Mouse (Mus musculus): ENCODE measurements at regions not wholly inside any gene's neighbourhood (a gene's known extent, or its start where the extent isn't known, plus 50 kb on each side); places are given as distances from the start of the nearest gene placed in this dataset.

GRCm38 (mm10) chr6:98513217-98513616 is 170.7 kb upstream of the Gm765 start:
- Histone ChIP-seq H3K4me1 (peaks cover 6% of the 10 kb centered on the region; the same call in 1 of the 2 replicates), H3K27me3 (no peaks in the 10 kb centered on the region), H3K36me3 (ENCODE audit: poor library complexity, severe bottlenecking) (no peaks in the 10 kb centered on the region), H3K4me3 (no peak overlapping the region), H3K4me2 (no peak overlapping the region), H3K9me3 (replicated peaks) (no peaks in the 10 kb centered on the region), H3K27ac (no peak overlapping the region), H3K9ac (no peak overlapping the region)
- WGBS: 28% methylated on average over 3 of the region's 3 CpGs
- no peak for ATAC-seq

DNA sequence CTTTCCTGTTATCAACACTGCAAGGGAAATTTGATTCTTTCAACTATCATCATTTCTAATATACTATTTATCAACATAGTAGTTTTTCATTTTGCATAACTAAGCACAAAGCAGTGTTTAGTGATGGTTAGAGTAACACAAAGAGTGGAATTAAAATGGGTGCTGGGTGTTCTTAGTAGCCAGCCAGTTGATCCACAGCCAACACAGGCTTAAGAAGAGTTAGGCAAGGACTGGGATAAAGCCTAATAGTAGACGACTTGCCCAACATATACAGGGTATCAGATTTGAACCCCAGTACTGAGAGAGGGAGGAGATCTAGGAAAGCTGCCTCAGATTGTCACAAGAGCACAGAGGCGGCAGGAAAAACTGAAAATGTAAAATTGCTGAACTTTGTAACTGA is 160.2 kb upstream of the Gm765 start:
- no peak overlapping the region for H3K27ac ChIP-seq
- H3K4me3 ChIP-seq: no peak overlapping the region
- ATAC-seq: no peak
- no peaks in the 10 kb centered on the region for H3K9me3 ChIP-seq (replicated peaks)
- WGBS: 83% methylated on average over 2 of the region's 2 CpGs
- no peak overlapping the region for H3K4me2 ChIP-seq
- no peak overlapping the region for H3K9ac ChIP-seq
- H3K27me3 ChIP-seq: no peaks in the 10 kb centered on the region
- no peaks in the 10 kb centered on the region for H3K4me1 ChIP-seq
- H3K36me3 ChIP-seq (ENCODE audit: poor library complexity, severe bottlenecking): no peaks in the 10 kb centered on the region

DNA sequence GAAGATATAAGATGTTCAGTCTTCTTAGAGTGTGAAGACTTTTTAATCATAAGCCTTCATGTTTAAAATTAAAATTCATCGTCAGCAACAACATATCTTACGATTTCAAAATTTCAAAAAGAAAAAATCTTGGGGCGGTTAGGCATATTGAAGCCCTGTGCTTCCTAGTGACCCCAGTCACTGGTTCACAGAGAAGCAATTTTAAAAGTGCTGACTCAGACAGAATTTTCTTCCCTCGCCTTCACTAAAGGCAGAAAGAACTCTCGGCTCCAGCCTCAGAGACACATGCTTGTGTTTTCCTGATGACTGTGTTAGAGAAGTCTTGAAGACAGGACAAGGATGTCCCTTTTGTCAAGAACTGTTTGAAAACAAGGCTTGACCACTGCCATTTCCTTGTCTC is 157.2 kb upstream of the Gm765 start:
- Histone ChIP-seq H3K27ac (no peak overlapping the region), H3K9ac (no peak overlapping the region), H3K36me3 (ENCODE audit: poor library complexity, severe bottlenecking) (no peaks in the 10 kb centered on the region), H3K9me3 (replicated peaks) (no peaks in the 10 kb centered on the region), H3K4me1 (no peaks in the 10 kb centered on the region), H3K27me3 (no peaks in the 10 kb centered on the region), H3K4me2 (no peak overlapping the region), H3K4me3 (no peak overlapping the region)
- WGBS: 88% methylated on average over 5 of the region's 5 CpGs
- ATAC-seq: no peak

- H3K27ac ChIP-seq: no peak overlapping the region
- no peaks in the 10 kb centered on the region; the same call in 1 of the 2 replicates for H3K4me1 ChIP-seq
- no peaks in the 10 kb centered on the region for H3K27me3 ChIP-seq
- no peak overlapping the region for H3K4me3 ChIP-seq
- no peak for ATAC-seq
- H3K9me3 ChIP-seq (replicated peaks): no peaks in the 10 kb centered on the region
- no peaks in the 10 kb centered on the region for H3K36me3 ChIP-seq (ENCODE audit: poor library complexity, severe bottlenecking)
- no peak overlapping the region for H3K9ac ChIP-seq
- WGBS: 44% methylated on average over 3 of the region's 3 CpGs
- H3K4me2 ChIP-seq: no peak overlapping the region
These were observed 144.1 kb upstream of the Gm765 start for GRCm38 (mm10) chr6:98486626-98487025.

DNA sequence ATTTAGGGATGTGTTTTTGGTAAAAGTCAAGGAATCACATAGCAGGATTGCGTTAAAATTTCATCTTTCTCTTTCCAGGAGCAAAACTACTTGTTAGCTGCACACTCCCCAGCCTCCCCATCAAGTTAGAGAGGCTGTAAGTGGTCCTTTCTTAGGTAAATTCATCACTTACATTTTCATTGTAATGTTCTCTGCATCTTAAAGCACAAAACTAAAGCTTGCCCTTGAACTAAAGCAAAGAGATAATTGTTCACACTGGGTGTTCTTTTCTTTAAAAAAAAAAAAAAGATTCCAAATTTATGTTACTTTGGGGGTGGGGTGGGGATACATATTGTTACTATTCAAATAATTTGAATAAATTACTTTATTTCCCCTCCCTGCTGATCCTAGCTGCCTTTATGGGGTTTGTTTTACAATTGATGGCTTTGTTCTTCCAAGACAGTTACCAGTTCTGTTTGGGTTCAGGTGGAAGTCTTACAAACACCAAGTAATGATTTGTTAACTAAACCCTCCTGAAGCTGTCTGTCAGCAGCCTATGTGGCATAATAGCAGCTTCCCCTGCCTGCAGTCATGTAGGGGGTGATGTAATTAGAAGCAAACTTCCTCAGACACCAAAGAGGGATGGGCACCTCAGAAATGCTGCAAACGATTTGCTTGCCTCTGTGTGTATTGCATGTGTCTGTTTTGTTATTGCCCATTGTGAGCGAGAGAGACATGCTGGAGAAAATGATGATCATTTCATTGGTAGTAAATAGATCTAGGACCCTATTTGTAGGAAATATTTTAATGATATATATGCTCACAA is 141.0 kb upstream of the Gm765 start:
- Histone ChIP-seq H3K27ac (no peak overlapping the region), H3K4me3 (no peak overlapping the region), H3K9ac (no peak overlapping the region), H3K4me1 (no peaks in the 10 kb centered on the region; the same call in 1 of the 2 replicates), H3K4me2 (no peak overlapping the region), H3K36me3 (ENCODE audit: poor library complexity, severe bottlenecking) (no peaks in the 10 kb centered on the region), H3K9me3 (replicated peaks) (no peaks in the 10 kb centered on the region), H3K27me3 (no peaks in the 10 kb centered on the region)
- no peak for ATAC-seq
- 37% methylated on average over 3 of the region's 3 CpGs for WGBS

- no peaks in the 10 kb centered on the region for H3K36me3 ChIP-seq (ENCODE audit: poor library complexity, severe bottlenecking)
- no peak for ATAC-seq
- no peaks in the 10 kb centered on the region for H3K9me3 ChIP-seq (replicated peaks)
- H3K4me1 ChIP-seq: no peaks in the 10 kb centered on the region; the same call in 1 of the 2 replicates
- H3K27ac ChIP-seq: no peak overlapping the region
- no peak overlapping the region for H3K9ac ChIP-seq
- H3K27me3 ChIP-seq: no peaks in the 10 kb centered on the region
- H3K4me2 ChIP-seq: no peak overlapping the region
- no peak overlapping the region for H3K4me3 ChIP-seq
- 81% methylated on average over 2 of the region's 2 CpGs for WGBS
These were observed 139.8 kb upstream of the Gm765 start for GRCm38 (mm10) chr6:98482319-98482718.

GRCm38 (mm10) chr6:98467563-98467962 is 125.0 kb upstream of the Gm765 start:
- no peak overlapping the region for H3K4me2 ChIP-seq
- H3K27ac ChIP-seq: no peak overlapping the region
- H3K4me3 ChIP-seq: no peak overlapping the region
- no peaks in the 10 kb centered on the region for H3K27me3 ChIP-seq
- H3K9ac ChIP-seq: no peak overlapping the region
- no peaks in the 10 kb centered on the region for H3K36me3 ChIP-seq (ENCODE audit: poor library complexity, severe bottlenecking)
- no peak for ATAC-seq
- no peaks in the 10 kb centered on the region for H3K9me3 ChIP-seq (replicated peaks)
- H3K4me1 ChIP-seq: no peaks in the 10 kb centered on the region

- Histone ChIP-seq H3K36me3 (ENCODE audit: poor library complexity, severe bottlenecking) (no peaks in the 10 kb centered on the region), H3K27me3 (no peaks in the 10 kb centered on the region), H3K27ac (no peak overlapping the region), H3K4me3 (no peak overlapping the region), H3K9ac (no peak overlapping the region), H3K4me2 (no peak overlapping the region), H3K9me3 (replicated peaks) (no peaks in the 10 kb centered on the region), H3K4me1 (no peaks in the 10 kb centered on the region)
- WGBS: 73% methylated on average over 7 of the region's 7 CpGs
- no peak for ATAC-seq
These were observed 109.7 kb upstream of the Gm765 start for GRCm38 (mm10) chr6:98452277-98452676.

GRCm38 (mm10) chr6:98435676-98436075 is 93.1 kb upstream of the Gm765 start:
- 0 out of 2 replicates have a peak, but pooled peaks cover 6% of the 10 kb centered on the region for H3K4me1 ChIP-seq
- H3K27ac ChIP-seq: no peak overlapping the region
- no peaks in the 10 kb centered on the region for H3K36me3 ChIP-seq (ENCODE audit: poor library complexity, severe bottlenecking)
- WGBS: 22% methylated on average over 6 of the region's 6 CpGs
- no peak overlapping the region for H3K4me2 ChIP-seq
- H3K4me3 ChIP-seq: no peak overlapping the region
- 0 out of 2 replicates have a peak overlapping the region, but pooled peaks have one; percentile 1 for H3K9ac ChIP-seq
- H3K9me3 ChIP-seq (replicated peaks): no peaks in the 10 kb centered on the region
- no peaks in the 10 kb centered on the region for H3K27me3 ChIP-seq
- no peak for ATAC-seq

DNA sequence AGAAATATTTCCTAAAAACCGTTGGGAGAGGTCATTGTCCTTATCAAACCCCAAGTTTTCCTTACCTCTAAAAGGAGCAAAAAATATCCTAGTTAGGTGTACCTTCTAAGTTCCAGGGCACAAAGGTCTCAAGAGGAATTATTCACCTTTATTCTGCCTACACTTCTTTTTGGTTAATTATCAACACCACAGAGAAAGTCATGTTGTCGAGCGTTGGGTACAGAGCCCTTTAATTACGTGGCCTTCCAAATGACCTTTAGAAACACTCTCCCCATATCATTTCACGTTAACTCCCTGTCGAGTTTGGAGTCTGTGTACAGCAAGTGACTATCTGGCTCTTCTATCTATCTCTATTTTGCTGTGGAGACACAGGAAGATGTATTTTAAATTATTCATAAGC is 90.7 kb upstream of the Gm765 start:
- no peak for ATAC-seq
- WGBS: 72% methylated on average over 6 of the region's 6 CpGs
- no peak overlapping the region for H3K27ac ChIP-seq

GRCm38 (mm10) chr6:98429120-98429519 is 86.6 kb upstream of the Gm765 start:
- Histone ChIP-seq H3K9me3 (replicated peaks) (no peaks in the 10 kb centered on the region), H3K36me3 (ENCODE audit: poor library complexity, severe bottlenecking) (no peaks in the 10 kb centered on the region), H3K27me3 (no peaks in the 10 kb centered on the region), H3K4me1 (no peaks in the 10 kb centered on the region), H3K27ac (no peak overlapping the region), H3K9ac (no peak overlapping the region), H3K4me3 (no peak overlapping the region), H3K4me2 (no peak overlapping the region)
- no peak for ATAC-seq
- WGBS: 73% methylated on average over 5 of the region's 5 CpGs

More for the DNA sequence above, 90.7 kb upstream of the Gm765 start:
- Histone ChIP-seq H3K4me2 (no peak overlapping the region), H3K27me3 (no peaks in the 10 kb centered on the region), H3K4me3 (no peak overlapping the region), H3K9me3 (replicated peaks) (no peaks in the 10 kb centered on the region), H3K9ac (no peak overlapping the region), H3K4me1 (0 out of 2 replicates have a peak, but pooled peaks cover 6% of the 10 kb centered on the region), H3K36me3 (ENCODE audit: poor library complexity, severe bottlenecking) (no peaks in the 10 kb centered on the region)

DNA sequence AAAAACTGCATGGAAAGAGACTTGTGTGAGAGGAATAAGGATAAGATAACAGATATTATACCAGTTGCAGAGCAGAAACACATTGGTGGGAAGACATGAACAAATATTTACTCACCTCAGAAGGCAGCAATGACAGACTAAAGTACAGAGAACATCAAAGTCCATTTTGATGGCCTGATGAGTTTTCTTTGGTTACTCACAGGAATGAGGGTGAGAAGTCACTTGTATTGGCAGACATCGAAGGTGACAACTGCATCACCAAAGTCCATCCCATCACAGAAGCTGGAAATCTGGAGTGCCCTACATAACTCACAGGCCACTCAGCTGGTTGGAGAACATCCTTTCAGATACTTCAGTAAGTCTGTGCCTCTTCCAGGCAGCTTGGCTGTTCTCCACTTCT is 60.1 kb upstream of the Gm765 start:
- Histone ChIP-seq H3K9ac (no peak overlapping the region), H3K4me3 (no peak overlapping the region), H3K27ac (no peak overlapping the region), H3K4me1 (no peaks in the 10 kb centered on the region), H3K9me3 (replicated peaks) (no peaks in the 10 kb centered on the region), H3K27me3 (no peaks in the 10 kb centered on the region), H3K4me2 (no peak overlapping the region), H3K36me3 (ENCODE audit: poor library complexity, severe bottlenecking) (no peaks in the 10 kb centered on the region)
- WGBS: 100% methylated on average over 1 of the region's 1 CpGs
- ATAC-seq: no peak

- 53% methylated on average over 5 of the region's 5 CpGs for WGBS
These were observed 52.0 kb upstream of the Gm765 start for GRCm38 (mm10) chr6:98394589-98394988.

More at GRCm38 (mm10) chr6:98394589-98394988, 52.0 kb upstream of the Gm765 start:
- H3K9me3 ChIP-seq (replicated peaks): no peaks in the 10 kb centered on the region
- H3K4me1 ChIP-seq: no peaks in the 10 kb centered on the region
- no peak overlapping the region for H3K27ac ChIP-seq
- H3K36me3 ChIP-seq (ENCODE audit: poor library complexity, severe bottlenecking): no peaks in the 10 kb centered on the region
- ATAC-seq: no peak
- H3K9ac ChIP-seq: no peak overlapping the region
- H3K27me3 ChIP-seq: no peaks in the 10 kb centered on the region
- H3K4me3 ChIP-seq: no peak overlapping the region
- H3K4me2 ChIP-seq: no peak overlapping the region

Measured in forebrain, embryonic 13.5 days (tissue).